Mouse (Mus musculus) liver, postnatal 0 days (tissue): ENCODE data around the gene Gm12258.

ENCODE experiments used
- CTCF ChIP-seq: sonication (generic); IDR thresholded peaks from 2 replicates; pipeline ENCODE4 v1.5.1; 2016; ENCODE audit warnings: antibody characterized with exemption, low read depth
- EP300 ChIP-seq: IDR thresholded peaks from 2 replicates; pipeline ENCODE4 v1.6.1; 2016; ENCODE audit warnings: antibody characterized with exemption, low read depth, mild to moderate bottlenecking

- TF ChIP-seq CTCF, result no peak
- TF ChIP-seq EP300, result no peak
Observed at GRCm38 (mm10) chr11:58829764-58830163, 17.2 kb upstream of the Gm12258 start.
